Mouse (Mus musculus) MEL (cell line): ENCODE measurements around the gene Gtpbp1. TPM values are rescaled to one million over a fixed set of nuclear protein-coding genes. Genes with fewer than 3 reads are reported as not detected.

ENCODE experiments used
- DNase-seq: peaks from one replicate; pipeline ENCODE4 v3.0.0; 2011; ENCODE audit warnings: low read depth, low spot score
- H3K27ac ChIP-seq: 2 replicates; pipeline ENCODE4 v1.5.1; 2012; ENCODE audit warnings: low read depth, mild to moderate bottlenecking, control low read depth, low read length, moderate library complexity; ENCODE audit not compliant: control insufficient read depth
- H3K27me3 ChIP-seq, 2 experiments: fragments of 150-350 bp in 1 of 2; sonication (generic) in 1 of 2; 2 replicates each; pipeline ENCODE4 v1.6.1; 2012; ENCODE audit warnings: low read length in 2 of 2, mild to moderate bottlenecking in 2 of 2, improper control_type of control experiment in 1 of 2, moderate library complexity in 1 of 2; ENCODE audit not compliant: insufficient read depth in 2 of 2, control insufficient read depth in 1 of 2
- H3K36me3 ChIP-seq, 2 experiments: 2 replicates each; pipeline ENCODE4 v1.6.1; 2012 to 2014; ENCODE audit warnings: low read length in 2 of 2, improper control_type of control experiment in 1 of 2, inconsistent platforms in 1 of 2, mild to moderate bottlenecking in 1 of 2; ENCODE audit not compliant: insufficient read depth in 2 of 2, control insufficient read depth in 1 of 2
- H3K4me1 ChIP-seq, 2 experiments: fragments of 150-350 bp in 1 of 2; sonication (generic) in 1 of 2; 2 replicates each; pipeline ENCODE4 v1.6.1; 2012; ENCODE audit warnings: low read length in 2 of 2, improper control_type of control experiment in 1 of 2, mild to moderate bottlenecking in 1 of 2; ENCODE audit not compliant: insufficient read depth in 2 of 2, control insufficient read depth in 1 of 2
- H3K4me3 ChIP-seq, 2 experiments: fragments of 150-350 bp in 1 of 2; sonication (generic) in 1 of 2; 2 replicates each; pipeline ENCODE4 v1.5.1; 2012; ENCODE audit warnings: low read depth in 2 of 2, low read length in 2 of 2, mild to moderate bottlenecking in 2 of 2, moderate library complexity in 2 of 2, control low read depth in 1 of 2, improper control_type of control experiment in 1 of 2; ENCODE audit not compliant: control insufficient read depth in 1 of 2, insufficient read depth in 1 of 2
- H3K79me2 ChIP-seq: 2 replicates; pipeline ENCODE4 v1.6.1; 2012; ENCODE audit warnings: mild to moderate bottlenecking, low read length, moderate library complexity; ENCODE audit not compliant: control insufficient read depth, poor library complexity, insufficient read depth
- H3K9ac ChIP-seq: 2 replicates; pipeline ENCODE4 v1.6.1; 2012; ENCODE audit warnings: low read depth, mild to moderate bottlenecking, control low read depth, low read length, moderate library complexity; ENCODE audit not compliant: control insufficient read depth, poor library complexity, severe bottlenecking
- H3K9me3 ChIP-seq: fragments of 150-350 bp; sonication (generic); replicated peaks from 2 replicates; pipeline ENCODE4 v1.6.1; 2012; ENCODE audit warnings: mild to moderate bottlenecking, low read length, improper control_type of control experiment, moderate library complexity; ENCODE audit not compliant: insufficient read depth
- CHD1 ChIP-seq: IDR thresholded peaks from 2 replicates; pipeline ENCODE4 v1.6.1; 2012; ENCODE audit warnings: low read depth, mild to moderate bottlenecking, inconsistent platforms, low read length, improper control_type of control experiment
- CHD2 ChIP-seq: IDR thresholded peaks from 2 replicates; pipeline ENCODE4 v1.6.1; 2011; ENCODE audit warnings: low read length, improper control_type of control experiment
- CTCF ChIP-seq, 3 experiments: IDR thresholded peaks in 2 of 3; conservative IDR thresholded peaks in 1 of 3; 2 replicates each; pipeline ENCODE4 v1.5.1; 2011 to 2012; ENCODE audit warnings: low read length in 3 of 3, low read depth in 2 of 3, mild to moderate bottlenecking in 2 of 3, improper control_type of control experiment in 1 of 3, inconsistent platforms in 1 of 3, mixed read lengths in 1 of 3, moderate library complexity in 1 of 3; ENCODE audit not compliant: control insufficient read depth in 1 of 3, insufficient read depth in 1 of 3, poor library complexity in 1 of 3, severe bottlenecking in 1 of 3
- E2F4 ChIP-seq: IDR thresholded peaks from 2 replicates; pipeline ENCODE4 v1.6.1; 2011; ENCODE audit warnings: low read depth, low read length, improper control_type of control experiment, borderline replicate concordance
- ELF1 ChIP-seq: IDR thresholded peaks from 2 replicates; pipeline ENCODE4 v1.6.1; 2014; ENCODE audit warnings: low read depth, mild to moderate bottlenecking, inconsistent platforms, low read length, improper control_type of control experiment, moderate library complexity
- ETS1 ChIP-seq: IDR thresholded peaks from 2 replicates; pipeline ENCODE4 v1.6.1; 2012; ENCODE audit warnings: low read depth, mild to moderate bottlenecking, inconsistent platforms, low read length, improper control_type of control experiment, moderate library complexity
- GATA1 ChIP-seq: IDR thresholded peaks from 2 replicates; pipeline ENCODE4 v1.6.1; 2011; ENCODE audit warnings: low read depth, low read length, improper control_type of control experiment
- MAFK ChIP-seq: IDR thresholded peaks from 2 replicates; pipeline ENCODE4 v1.6.1; 2011; ENCODE audit warnings: low read depth, mild to moderate bottlenecking, low read length, improper control_type of control experiment, borderline replicate concordance
- MAZ ChIP-seq: IDR thresholded peaks from 2 replicates; pipeline ENCODE4 v1.6.1; 2012; ENCODE audit warnings: low read depth, mild to moderate bottlenecking, inconsistent platforms, low read length, improper control_type of control experiment
- MYC ChIP-seq: IDR thresholded peaks from 2 replicates; pipeline ENCODE4 v1.6.1; 2011; ENCODE audit warnings: low read depth, mild to moderate bottlenecking, low read length, improper control_type of control experiment, moderate library complexity
- NELFE ChIP-seq: IDR thresholded peaks from 2 replicates; pipeline ENCODE4 v1.6.1; 2011; ENCODE audit warnings: low read depth, low read length, improper control_type of control experiment
- POLR2A ChIP-seq, 2 experiments: IDR thresholded peaks; 2 replicates each; pipeline ENCODE4 v1.6.1; 2011 to 2012; ENCODE audit warnings: low read length in 2 of 2, mild to moderate bottlenecking in 2 of 2, control low read depth in 1 of 2, improper control_type of control experiment in 1 of 2, low read depth in 1 of 2, moderate library complexity in 1 of 2; ENCODE audit not compliant: control insufficient read depth in 1 of 2, insufficient read depth in 1 of 2, poor library complexity in 1 of 2
- POLR2AphosphoS2 ChIP-seq: IDR thresholded peaks from 2 replicates; pipeline ENCODE4 v1.6.1; 2011; ENCODE audit warnings: low read length, improper control_type of control experiment
- POLR2AphosphoS5 ChIP-seq: IDR thresholded peaks from 2 replicates; pipeline ENCODE4 v1.6.1; 2012; ENCODE audit warnings: low read depth, borderline replicate concordance, mild to moderate bottlenecking, inconsistent platforms, low read length, moderate library complexity, mixed read lengths
- RAD21 ChIP-seq: IDR thresholded peaks from 2 replicates; pipeline ENCODE4 v1.6.1; 2011; ENCODE audit warnings: mild to moderate bottlenecking, low read depth, low read length, improper control_type of control experiment
- SIN3A ChIP-seq: IDR thresholded peaks from 2 replicates; pipeline ENCODE4 v1.6.1; 2012; ENCODE audit warnings: low read length, improper control_type of control experiment, inconsistent platforms
- SMC3 ChIP-seq: IDR thresholded peaks from 2 replicates; pipeline ENCODE4 v1.6.1; 2011; ENCODE audit warnings: low read depth, low read length, improper control_type of control experiment
- TAL1 ChIP-seq: IDR thresholded peaks from 2 replicates; pipeline ENCODE4 v1.6.1; 2012; ENCODE audit warnings: mild to moderate bottlenecking, inconsistent platforms, low read length, moderate library complexity, mixed read lengths
- TCF12 ChIP-seq: IDR thresholded peaks from 2 replicates; pipeline ENCODE4 v1.6.1; 2014; ENCODE audit warnings: low read depth, mild to moderate bottlenecking, inconsistent platforms, low read length, improper control_type of control experiment, moderate library complexity
- USF1 ChIP-seq: IDR thresholded peaks from 2 replicates; pipeline ENCODE4 v1.6.1; 2014; ENCODE audit warnings: low read depth, mild to moderate bottlenecking, inconsistent platforms, low read length, improper control_type of control experiment, moderate library complexity
- USF2 ChIP-seq, 2 experiments: IDR thresholded peaks; 2 replicates each; pipeline ENCODE4 v1.6.1; 2011 to 2012; ENCODE audit warnings: improper control_type of control experiment in 2 of 2, low read length in 2 of 2, borderline replicate concordance in 1 of 2, inconsistent platforms in 1 of 2, low read depth in 1 of 2, mild to moderate bottlenecking in 1 of 2; ENCODE audit not compliant: insufficient read depth in 1 of 2
- ZKSCAN1 ChIP-seq: IDR thresholded peaks from 2 replicates; pipeline ENCODE4 v1.6.1; 2012; ENCODE audit warnings: low read depth, mild to moderate bottlenecking, inconsistent platforms, low read length, improper control_type of control experiment, moderate library complexity
- ZMIZ1 ChIP-seq: IDR thresholded peaks from 2 replicates; pipeline ENCODE4 v1.6.1; 2012; ENCODE audit warnings: low read depth, mild to moderate bottlenecking, inconsistent platforms, low read length, improper control_type of control experiment, moderate library complexity
- polyA plus RNA-seq, 2 experiments: library from polyadenylated mRNA; stranded (reverse) in 1 of 2; unstranded in 1 of 2; fragments of >175 nt in 1 of 2; fragments of >200 nt in 1 of 2; gene quantifications; 2 replicates each; pipeline versions ENCODE4 v1.2.1 to v1.2.4; 2012; ENCODE audit warnings: low replicate concordance in 2 of 2, low read depth in 1 of 2; ENCODE audit not compliant: insufficient read length in 2 of 2, insufficient read depth in 1 of 2, missing spikeins in 1 of 2
- total RNA-seq: library from RNA; depleted of rRNA; stranded (reverse); fragments of 300-350 nt; gene quantifications from 2 replicates; pipeline ENCODE4 v1.2.3, GENCODE M21; 2012

Gtpbp1 gene
- total and polyA plus RNA-seq, 3 experiments: 50.3 to 92.2 TPM; not detected in 1

DNA sequence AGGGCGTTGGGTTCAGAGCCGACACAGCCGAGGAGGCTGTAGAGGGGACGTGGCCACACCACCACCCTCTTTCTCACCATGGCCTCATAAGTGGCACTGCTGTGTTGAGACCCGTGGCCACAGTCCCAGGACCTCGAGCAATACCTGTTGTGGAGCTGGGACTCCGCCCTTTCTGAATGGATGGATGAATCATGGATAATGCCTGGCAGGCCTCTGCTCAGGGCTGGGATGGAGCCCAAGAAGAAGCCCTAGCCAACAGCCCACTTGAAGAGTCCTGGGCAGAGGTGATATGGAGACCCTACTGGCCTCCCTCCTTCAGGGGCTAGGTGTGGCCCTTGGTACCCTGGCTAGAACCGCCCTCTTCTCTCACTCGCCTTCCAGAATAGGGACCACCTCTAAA is 72.4 kb downstream of the Gtpbp1 start:
- no peak for DNase-seq
- H3K79me2 ChIP-seq: no peaks in the 10 kb centered on the region
- no peak overlapping the region for H3K9ac ChIP-seq
- no peak overlapping the region for H3K27ac ChIP-seq
- H3K9me3 ChIP-seq: no peaks in the 10 kb centered on the region
- H3K36me3 ChIP-seq: no peaks in the 10 kb centered on the region
- TF ChIP-seq ELF1 (no peak), SIN3A (no peak), POLR2AphosphoS5 (no peak), TCF12 (no peak), USF1 (no peak), MAZ (no peak), POLR2AphosphoS2 (no peak), RAD21 (no peak), SMC3 (no peak), USF2 (IDR thresholded peaks at IDR 0.05; ENCODE audit: borderline replicate concordance in 1 of 2, insufficient read depth in 1 of 2, low read depth in 1 of 2, low read length in 2 of 2) (no peak), E2F4 (no peak)
- TF ChIP-seq, all 39 proteins: peak for 0
- H3K4me1 ChIP-seq: no peaks in the 10 kb centered on the region
- no peaks in the 10 kb centered on the region for H3K27me3 ChIP-seq
- H3K4me3 ChIP-seq: no peak overlapping the region

DNA sequence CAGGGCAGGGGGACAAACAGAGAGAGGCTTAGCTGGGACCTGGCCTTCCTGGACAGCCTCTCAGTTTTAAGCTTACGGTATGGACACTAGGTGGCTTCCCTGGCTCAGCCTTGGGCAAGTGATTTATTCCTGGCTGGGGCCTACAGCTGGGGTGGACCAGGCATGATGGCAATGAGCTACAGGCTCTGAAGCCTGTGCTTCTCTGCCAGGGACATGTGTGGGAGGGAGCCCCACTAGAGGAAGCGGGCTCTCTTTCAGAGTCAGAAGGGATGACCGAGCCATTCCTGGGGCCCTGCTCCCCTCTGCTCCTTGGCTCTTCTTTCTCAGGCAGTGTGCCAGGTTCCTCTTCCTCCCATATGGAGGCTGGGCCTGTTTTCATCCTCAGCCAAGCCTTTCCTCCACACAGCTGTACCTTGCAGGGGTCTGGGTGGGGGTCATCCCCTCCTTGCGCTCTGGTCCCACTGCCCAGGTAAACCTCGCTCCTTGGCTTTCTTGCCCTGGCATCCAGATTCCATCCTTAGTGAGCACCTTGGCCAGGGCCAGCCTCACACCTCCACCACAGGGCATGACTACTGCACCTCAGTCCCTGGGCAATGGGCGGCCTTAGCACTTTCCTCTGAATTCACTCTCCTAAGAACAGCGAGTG is 73.1 kb downstream of the Gtpbp1 start:
- H3K79me2 ChIP-seq: no peaks in the 10 kb centered on the region
- no peak overlapping the region for H3K4me3 ChIP-seq
- no peak for DNase-seq
- no peak overlapping the region for H3K9ac ChIP-seq
- no peaks in the 10 kb centered on the region for H3K4me1 ChIP-seq
- no peaks in the 10 kb centered on the region for H3K36me3 ChIP-seq
- no peak overlapping the region for H3K27ac ChIP-seq
- no peaks in the 10 kb centered on the region for H3K9me3 ChIP-seq
- H3K27me3 ChIP-seq: no peaks in the 10 kb centered on the region
- TF ChIP-seq GATA1: no peak
- no peak for TF ChIP-seq NELFE
- TF ChIP-seq E2F4: no peak
- TF ChIP-seq POLR2A (IDR thresholded peaks at IDR 0.05; ENCODE audit: control insufficient read depth in 1 of 2, insufficient read depth in 1 of 2, low read depth in 1 of 2, low read length in 2 of 2, poor library complexity in 1 of 2): no peak
- TF ChIP-seq ZMIZ1: no peak
- TF ChIP-seq POLR2AphosphoS5: no peak
- TF ChIP-seq TCF12: no peak
- TF ChIP-seq MAFK: no peak
- no peak for TF ChIP-seq ETS1
- TF ChIP-seq USF1: no peak
- TF ChIP-seq CTCF (IDR thresholded peaks at IDR 0.05 in 2 of 3, conservative IDR thresholded peaks at IDR 0.05 in 1 of 3; ENCODE audit: control insufficient read depth in 1 of 3, insufficient read depth in 1 of 3, low read depth in 2 of 3, low read length in 3 of 3, poor library complexity in 1 of 3, severe bottlenecking in 1 of 3): no peak
- no peak for TF ChIP-seq ELF1
- no peak for TF ChIP-seq CHD1
- no peak for TF ChIP-seq MYC
- no peak for TF ChIP-seq USF2 (IDR thresholded peaks at IDR 0.05; ENCODE audit: borderline replicate concordance in 1 of 2, insufficient read depth in 1 of 2, low read depth in 1 of 2, low read length in 2 of 2)
- TF ChIP-seq RAD21: no peak
- no peak for TF ChIP-seq TAL1
- TF ChIP-seq POLR2AphosphoS2: no peak
- TF ChIP-seq CHD2: no peak
- no peak for TF ChIP-seq ZKSCAN1
- TF ChIP-seq, all 39 proteins: peak for 0
